7 mouse cellular contexts compared by ENCODE assay signal in genomic region chr17:29360761-29361221, GRCm38 (mm10). TPM values are rescaled to one million over a fixed set of nuclear protein-coding genes. Genes with fewer than 3 reads are reported as not detected.
DNase-seq lines count a peak whose midpoint lies in the region; ATAC-seq lines count a peak whose summit lies in the region.

Fgd2 (plus strand) TSS chr17:29360914.

- WGBS in midbrain, embryonic 16.5 days = 24% methylated on average over 5 of the region's 5 CpGs
- 29% methylated on average over 5 of the region's 5 CpGs for WGBS in midbrain, embryonic 14.5 days

- H3K9ac ChIP-seq in midbrain, embryonic 16.5 days (ENCODE audit: low read depth, low read length) = no peak within 1 kb of the TSS
- no peak within 1 kb of the TSS for H3K9ac ChIP-seq in midbrain, embryonic 14.5 days (replicated peaks; ENCODE audit: low read length)

- no peak within 1 kb of the TSS for H3K27ac ChIP-seq in midbrain, embryonic 16.5 days (ENCODE audit: low read length)
- no peak within 1 kb of the TSS for H3K27ac ChIP-seq in midbrain, embryonic 14.5 days (replicated peaks; ENCODE audit: low read depth, low read length)

- no peaks in the 10 kb centered on the region for H3K9me3 ChIP-seq in midbrain, embryonic 16.5 days (replicated peaks; ENCODE audit: control insufficient read depth, low read length, poor library complexity, severe bottlenecking)
- H3K9me3 ChIP-seq in midbrain, embryonic 14.5 days (ENCODE audit: control insufficient read depth, low read length) = no peaks in the 10 kb centered on the region

- H3K4me2 ChIP-seq in midbrain, embryonic 16.5 days (ENCODE audit: low read length) = no peak within 1 kb of the TSS
- H3K4me2 ChIP-seq in midbrain, embryonic 14.5 days (ENCODE audit: low read length) = no peak within 1 kb of the TSS

- no peak for ATAC-seq in midbrain, embryonic 16.5 days
- ATAC-seq in midbrain, embryonic 14.5 days (ENCODE audit: low FRiP score, low TSS enrichment) = no peak

- no peaks in the 10 kb centered on the region for H3K36me3 ChIP-seq in midbrain, embryonic 16.5 days (ENCODE audit: control insufficient read depth, insufficient read depth, low read length)
- no peaks in the 10 kb centered on the region for H3K36me3 ChIP-seq in midbrain, embryonic 14.5 days (ENCODE audit: control insufficient read depth, insufficient read depth, low read length)

- intact Hi-C loops in left cerebral cortex, postnatal 4 days (cut with DNase I) = no loop called here

- H3K4me3 ChIP-seq in midbrain, embryonic 16.5 days (ENCODE audit: low read depth, low read length) = no peak within 1 kb of the TSS
- no peak within 1 kb of the TSS for H3K4me3 ChIP-seq in midbrain, embryonic 14.5 days (replicated peaks; ENCODE audit: low read depth, low read length)

- H3K4me1 ChIP-seq in midbrain, embryonic 16.5 days (ENCODE audit: control insufficient read depth, insufficient read depth, low read length) = peaks cover 20% of the 10 kb centered on the region
- H3K4me1 ChIP-seq in midbrain, embryonic 14.5 days (ENCODE audit: control insufficient read depth, insufficient read depth, low read length) = peaks cover 19% of the 10 kb centered on the region

- DNase-seq in midbrain, embryonic 14.5 days = no peak
- peak; percentile 38 for DNase-seq in embryo, embryonic 10.5 days (ENCODE audit: low spot score)
- DNase-seq in kidney, postnatal 4 days = peak; percentile 36 to 53
- DNase-seq in monocyte, adult 2 months (ENCODE audit: low read depth in 1 of 2, low spot score in 2 of 2) = peak; percentile 33 to 50
- no peak for DNase-seq in gastrocnemius, postnatal 10 days
- no peak for DNase-seq in left cerebral cortex, postnatal 4 days

- H3K27me3 ChIP-seq in midbrain, embryonic 16.5 days (ENCODE audit: control insufficient read depth, insufficient read depth, low read depth, low read length) = no peaks in the 10 kb centered on the region
- no peaks in the 10 kb centered on the region for H3K27me3 ChIP-seq in midbrain, embryonic 14.5 days (ENCODE audit: control insufficient read depth, insufficient read depth, low read length)

RNA-seq across cellular contexts. Expression of gene Fgd2, which starts in this region (rescaled TPM):
- 8.6 and 12.7 TPM in 2 replicates for polyA plus RNA-seq in midbrain, embryonic 16.5 days (2015; fragmentation: Nextera tagmentation; extraction: Ambion mirVana)
- 4.4 and 4.9 TPM in 2 replicates for polyA plus RNA-seq in midbrain, embryonic 14.5 days (2014; fragmentation: Nextera tagmentation; extraction: Ambion mirVana)
- total RNA-seq in gastrocnemius, postnatal 10 days (2021) = 1 to 10 TPM; 3.5 to 3.9 TPM
- 1 to 10 TPM; 4.5 to 6.4 TPM for total RNA-seq in left cerebral cortex, postnatal 4 days (2021)

Comparison
In these comparisons a context has a peak if more than half of its experiments do, and no peak if none do; other contexts are left out.
1. DNase-seq: peak in embryo, embryonic 10.5 days (single experiment), kidney, postnatal 4 days (2 of 2) and monocyte, adult 2 months (2 of 2); none in midbrain, embryonic 14.5 days (single experiment), gastrocnemius, postnatal 10 days (single experiment) and left cerebral cortex, postnatal 4 days (single experiment).